Mouse (Mus musculus) C2C12 (cell line): ENCODE measurements around the gene 4930519P11Rik. TPM values are rescaled to one million over a fixed set of nuclear protein-coding genes. Genes with fewer than 3 reads are reported as not detected.

Experiments
- H3K27me3 ChIP-seq: one replicate; pipeline ENCODE4 v1.6.1; 2011; ENCODE audit not compliant: control insufficient read depth, insufficient read depth, insufficient read length
- H3K36me3 ChIP-seq: one replicate; pipeline ENCODE4 v1.6.1; 2011; ENCODE audit not compliant: control insufficient read depth, insufficient read depth
- H3K4me3 ChIP-seq: one replicate; pipeline ENCODE4 v1.5.1; 2011; ENCODE audit warnings: mild to moderate bottlenecking, control low read depth; ENCODE audit not compliant: poor library complexity, insufficient read depth, severe bottlenecking
- H3K79me2 ChIP-seq: one replicate; pipeline ENCODE4 v1.6.1; 2011; ENCODE audit not compliant: control insufficient read depth, insufficient read depth
- H3K79me3 ChIP-seq: one replicate; pipeline ENCODE4 v1.6.1; 2011; ENCODE audit warnings: low read depth, control low read depth
- H3ac ChIP-seq: one replicate; pipeline ENCODE3; 2011; ENCODE audit warnings: low read depth; ENCODE audit not compliant: control insufficient read depth, insufficient read length
- CEBPB ChIP-seq: IDR thresholded peaks from one replicate; pipeline ENCODE4 v1.6.1; 2011; ENCODE audit warnings: low read depth, mild to moderate bottlenecking, control low read depth, moderate library complexity
- CTCF ChIP-seq: IDR thresholded peaks from one replicate; pipeline ENCODE4 v1.5.1; 2011; ENCODE audit not compliant: control insufficient read depth, insufficient read depth, insufficient read length
- FOSL1 ChIP-seq: IDR thresholded peaks from one replicate; pipeline ENCODE4 v1.8.0; 2011; ENCODE audit warnings: mild to moderate bottlenecking, low read length; ENCODE audit not compliant: poor library complexity, insufficient read depth, severe bottlenecking
- MAX ChIP-seq: IDR thresholded peaks from one replicate; pipeline ENCODE4 v1.6.1; 2011; ENCODE audit warnings: mild to moderate bottlenecking, control low read depth
- MYOD1 ChIP-seq: IDR thresholded peaks from one replicate; pipeline ENCODE4 v1.6.1; 2011; ENCODE audit warnings: low read depth; ENCODE audit not compliant: control insufficient read depth, insufficient read length
- MYOG ChIP-seq: IDR thresholded peaks from one replicate; pipeline ENCODE4 v1.6.1; 2011; ENCODE audit not compliant: control insufficient read depth, insufficient read length; ENCODE audit errors: extremely low read depth
- USF1 ChIP-seq: IDR thresholded peaks from one replicate; pipeline ENCODE4 v1.6.1; 2011; ENCODE audit warnings: low read depth, mild to moderate bottlenecking, control low read depth, moderate library complexity
- polyA plus RNA-seq: library from polyadenylated mRNA; unstranded; fragments of >200 nt; fragmentation: generic; extraction: Trizol; gene quantifications from one replicate; pipeline ENCODE4 v1.2.1, GENCODE M21; 2012; ENCODE audit warnings: missing spikeins

The 4930519P11Rik gene
- polyA plus RNA-seq, 1 experiment = 0.08 TPM

DNA sequence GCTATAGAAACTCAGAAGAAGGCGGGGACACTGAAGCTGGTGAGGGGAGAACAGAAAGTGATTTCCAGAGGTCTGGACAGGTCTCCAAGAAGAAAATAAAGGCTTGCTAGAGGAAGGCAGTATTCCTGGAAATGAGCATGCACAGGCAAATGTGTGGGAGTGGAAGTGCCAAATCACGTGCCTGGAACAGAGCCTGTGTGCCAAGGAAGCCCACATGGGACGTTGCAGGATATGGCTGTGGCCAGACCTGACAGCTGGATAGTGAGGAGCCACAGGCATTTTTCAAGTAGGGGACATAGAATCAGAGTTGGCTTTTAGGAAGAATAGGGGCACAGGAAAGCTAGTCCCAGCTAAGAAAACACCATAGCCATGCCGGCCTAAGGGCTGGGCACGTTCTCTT lies 17.5 kb downstream of the 4930519P11Rik start:
- Histone ChIP-seq H3K36me3 (no peaks in the 10 kb centered on the region), H3K27me3 (no peaks in the 10 kb centered on the region), H3ac (no peak overlapping the region), H3K79me3 (no peaks in the 10 kb centered on the region), H3K4me3 (no peak overlapping the region), H3K79me2 (no peaks in the 10 kb centered on the region)
- TF ChIP-seq USF1 (peak; percentile 49), FOSL1 (no peak)

DNA sequence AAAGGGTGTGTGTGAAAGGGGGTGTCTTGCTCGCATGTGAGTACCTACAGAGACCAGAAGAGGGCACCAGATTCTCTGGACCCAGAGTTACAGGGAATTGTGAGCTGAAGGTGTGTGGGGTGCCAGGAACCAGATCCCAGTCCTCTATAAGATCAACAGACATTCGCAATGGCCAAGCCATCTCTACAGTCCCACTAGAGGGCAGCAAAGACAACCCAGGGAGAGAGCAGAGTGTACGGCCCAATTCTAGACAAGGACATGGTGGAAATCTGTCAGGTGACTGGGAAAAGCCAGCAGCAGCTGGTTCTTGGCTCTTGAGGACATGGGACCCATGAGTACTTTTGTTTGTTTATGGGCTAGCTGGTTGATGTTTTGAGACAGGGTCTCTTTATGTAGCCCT lies 20.2 kb downstream of the 4930519P11Rik start:
- TF ChIP-seq MYOD1 (no peak), CTCF (peak; percentile 12)
- Histone ChIP-seq H3K4me3 (no peak overlapping the region), H3K79me2 (no peaks in the 10 kb centered on the region), H3K36me3 (no peaks in the 10 kb centered on the region), H3K27me3 (peaks cover 5% of the 10 kb centered on the region), H3ac (no peak overlapping the region), H3K79me3 (no peaks in the 10 kb centered on the region)

DNA sequence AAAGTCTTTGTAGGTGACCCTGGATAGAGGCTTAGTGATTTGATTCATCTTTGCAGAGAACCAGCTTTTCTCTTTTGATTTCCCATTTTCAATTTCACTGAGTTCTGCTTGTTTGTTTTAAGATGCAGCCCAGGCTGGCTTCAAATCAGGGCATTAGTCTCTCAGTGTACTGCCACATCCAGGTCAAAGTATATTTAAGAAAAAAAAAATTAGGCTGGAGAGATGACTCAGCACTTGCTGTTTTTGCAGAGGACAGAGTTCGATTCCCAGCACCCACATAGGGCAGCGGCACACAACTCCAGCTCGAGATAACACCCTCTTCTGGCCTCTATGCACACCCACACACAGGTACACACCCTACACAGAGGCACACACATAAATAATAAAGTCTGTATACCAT lies 22.0 kb downstream of the 4930519P11Rik start:
- Histone ChIP-seq H3ac (no peak overlapping the region), H3K4me3 (no peak overlapping the region), H3K36me3 (no peaks in the 10 kb centered on the region), H3K79me2 (no peaks in the 10 kb centered on the region), H3K27me3 (peaks cover 8% of the 10 kb centered on the region), H3K79me3 (no peaks in the 10 kb centered on the region)
- TF ChIP-seq FOSL1 (no peak), MYOG (no peak), MYOD1 (no peak), CEBPB (no peak), CTCF (no peak), USF1 (no peak), MAX (no peak)

DNA sequence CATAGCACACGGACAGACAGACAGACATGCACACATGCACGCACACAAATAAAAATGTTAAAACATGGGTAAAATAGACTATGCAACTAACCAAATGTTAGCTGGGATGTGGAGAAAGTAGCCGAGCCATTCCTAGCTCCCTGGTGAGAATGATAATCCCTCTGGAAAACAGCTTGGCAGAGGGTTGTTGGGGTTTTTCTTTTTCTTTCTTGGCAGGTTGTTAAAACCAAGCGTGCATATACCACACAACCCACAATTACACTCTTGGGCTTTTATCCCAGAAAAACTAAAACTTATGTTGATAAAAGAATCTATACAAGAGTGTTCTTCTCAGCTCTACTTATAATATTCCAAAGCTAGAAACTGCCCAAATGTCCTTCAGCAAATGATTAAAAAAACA lies 24.2 kb downstream of the 4930519P11Rik start:
- Histone ChIP-seq H3K36me3 (no peaks in the 10 kb centered on the region), H3K27me3 (peaks cover 8% of the 10 kb centered on the region), H3K79me2 (no peaks in the 10 kb centered on the region), H3K4me3 (no peak overlapping the region), H3ac (no peak overlapping the region), H3K79me3 (no peaks in the 10 kb centered on the region)
- TF ChIP-seq MAX (no peak), MYOD1 (no peak), USF1 (no peak), FOSL1 (no peak), CTCF (no peak), CEBPB (no peak), MYOG (no peak)

DNA sequence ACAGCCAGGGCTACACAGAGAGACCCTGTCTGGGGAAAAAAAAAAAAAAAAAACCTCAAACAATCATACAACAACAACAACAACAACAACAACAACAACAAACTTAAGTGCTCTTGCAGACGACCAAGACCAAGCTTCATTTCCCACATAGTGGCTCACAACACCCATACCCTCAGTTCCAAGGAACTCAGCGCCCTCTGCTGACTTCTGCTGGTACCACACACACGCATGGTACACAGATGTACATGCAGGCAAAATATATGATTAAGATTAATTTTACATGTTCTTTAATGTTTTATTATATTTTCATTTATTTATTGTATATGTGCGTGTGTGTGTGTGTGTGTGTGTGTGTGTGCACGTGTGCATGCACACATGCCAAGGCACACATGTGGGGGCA lies 26.8 kb downstream of the 4930519P11Rik start:
- Histone ChIP-seq H3ac (no peak overlapping the region), H3K27me3 (peaks cover 8% of the 10 kb centered on the region), H3K79me3 (no peaks in the 10 kb centered on the region), H3K79me2 (no peaks in the 10 kb centered on the region), H3K4me3 (no peak overlapping the region), H3K36me3 (no peaks in the 10 kb centered on the region)
- TF ChIP-seq MYOG (no peak), CTCF (peak; percentile 29), FOSL1 (no peak), CEBPB (no peak), MYOD1 (no peak), MAX (no peak)

DNA sequence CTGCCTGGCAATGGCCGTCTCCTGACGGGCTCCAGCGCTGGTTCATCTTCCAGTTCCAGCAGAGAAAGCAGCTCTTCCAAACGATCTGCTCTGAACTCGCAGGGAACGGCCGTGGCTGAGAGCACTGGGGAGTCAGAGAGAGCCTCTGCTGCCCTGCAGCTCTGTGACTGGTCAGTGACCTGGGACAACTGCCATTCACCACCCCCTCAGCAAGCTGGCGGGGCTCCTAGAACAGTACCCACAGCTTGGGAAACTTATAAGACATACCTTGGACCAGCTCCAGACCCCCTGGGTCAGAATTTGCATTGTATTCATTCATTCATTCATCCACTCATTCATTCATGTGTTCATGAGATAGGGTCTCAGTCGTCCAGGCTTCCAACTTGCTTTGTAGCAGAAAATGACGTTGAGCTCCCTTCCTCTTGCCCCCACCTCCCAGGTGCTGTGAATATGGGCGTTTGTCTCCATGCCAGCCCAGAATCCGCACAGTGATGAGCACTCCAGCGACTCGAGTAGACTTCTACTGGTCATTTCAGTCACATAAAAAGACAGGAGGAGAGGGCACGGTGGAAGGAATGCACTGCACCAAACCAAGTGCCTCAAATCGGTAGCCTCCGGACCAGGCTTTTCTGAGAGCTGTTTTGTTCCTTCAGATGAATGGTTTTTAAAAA lies 28.2 kb downstream of the 4930519P11Rik start:
- Histone ChIP-seq H3K4me3 (no peak overlapping the region), H3K27me3 (peaks cover 8% of the 10 kb centered on the region), H3K79me2 (no peaks in the 10 kb centered on the region), H3ac (no peak overlapping the region), H3K79me3 (no peaks in the 10 kb centered on the region), H3K36me3 (no peaks in the 10 kb centered on the region)
- TF ChIP-seq MYOG (no peak), MAX (no peak), MYOD1 (no peak), FOSL1 (no peak), CEBPB (no peak), CTCF (no peak), USF1 (no peak)
